Mouse (Mus musculus): ENCODE measurements around the gene Gm20388. TPM values are rescaled to one million over a fixed set of nuclear protein-coding genes. Genes with fewer than 3 reads are reported as not detected.
"Not testable (repeated sequence)": the region's sequence is repeated elsewhere in the genome, so short reads cannot be mapped to it uniquely, and the experiment has no call there.

Gm20388 gene
- total RNA-seq, 4 experiments from 2014 or later = 0.17 to 15.1 (median 6.6) TPM

DNA sequence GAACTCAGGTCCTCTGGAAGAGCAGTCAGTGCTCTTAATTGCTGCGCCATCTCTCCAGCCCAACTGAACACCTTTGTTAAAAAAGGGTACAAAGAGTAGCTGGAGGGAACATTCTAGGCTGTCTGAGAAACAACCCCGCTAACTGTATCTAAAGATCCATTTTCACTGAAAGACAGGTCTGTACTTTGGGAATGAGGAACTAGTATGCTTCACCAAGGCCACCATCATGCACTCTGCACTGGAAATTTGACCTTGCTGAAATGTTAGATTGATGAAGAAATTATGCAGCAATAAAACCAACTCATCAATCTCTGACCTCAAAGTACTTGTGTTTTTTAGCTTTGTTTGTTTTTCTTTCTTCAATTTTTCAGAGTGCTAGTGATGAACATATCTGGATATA lies 3113.6 kb downstream of the Gm20388 start:
- DNase-seq (ENCODE audit: low spot score in 2 of 2) = no peak

GRCm38 (mm10) chr8:123025951-123026351 lies 3115.3 kb downstream of the Gm20388 start:
- DNase-seq (ENCODE audit: low spot score in 2 of 2) = no peak

DNA sequence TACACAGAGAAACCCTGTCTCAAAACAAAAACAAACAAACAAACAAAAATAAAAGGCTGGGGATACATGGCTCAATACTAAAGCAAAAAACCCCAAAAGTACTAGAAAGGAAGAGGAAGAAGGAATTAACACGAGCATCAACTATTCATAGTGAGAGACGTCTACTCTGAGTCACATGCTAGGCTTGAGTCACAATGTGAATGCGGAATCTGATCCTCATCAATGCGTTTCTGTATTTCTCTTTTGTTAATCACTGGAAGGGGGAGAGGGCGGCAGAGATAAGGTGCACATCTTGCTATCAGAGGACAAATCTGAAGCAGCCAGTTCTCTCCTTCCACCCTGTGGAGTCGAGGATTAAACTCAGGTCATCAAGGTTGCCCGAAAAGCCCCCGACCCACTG lies 3117.1 kb downstream of the Gm20388 start:
- no peak for DNase-seq (ENCODE audit: low spot score in 2 of 2)

DNA sequence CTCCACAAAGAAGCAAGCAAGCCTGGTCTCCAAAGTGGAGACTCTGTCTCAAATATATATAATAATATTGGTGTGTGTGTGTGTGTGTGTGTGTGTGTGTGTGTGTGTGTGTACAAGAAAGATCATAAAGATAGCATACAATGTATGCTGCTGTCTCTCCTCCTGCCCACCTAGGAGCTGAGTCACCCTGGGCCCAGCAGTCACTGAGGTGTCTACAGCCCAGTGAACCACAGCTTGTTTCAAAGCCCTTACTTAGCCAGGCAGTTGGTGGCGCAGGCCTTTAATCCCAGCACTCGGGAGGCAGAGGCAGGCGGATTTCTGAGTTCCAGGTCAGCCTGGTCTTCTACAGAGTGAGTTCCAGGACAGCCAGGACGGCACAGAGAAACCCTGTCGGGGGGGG lies 3119.4 kb downstream of the Gm20388 start:
- not testable (repeated sequence) for DNase-seq (ENCODE audit: low spot score in 2 of 2)

DNA sequence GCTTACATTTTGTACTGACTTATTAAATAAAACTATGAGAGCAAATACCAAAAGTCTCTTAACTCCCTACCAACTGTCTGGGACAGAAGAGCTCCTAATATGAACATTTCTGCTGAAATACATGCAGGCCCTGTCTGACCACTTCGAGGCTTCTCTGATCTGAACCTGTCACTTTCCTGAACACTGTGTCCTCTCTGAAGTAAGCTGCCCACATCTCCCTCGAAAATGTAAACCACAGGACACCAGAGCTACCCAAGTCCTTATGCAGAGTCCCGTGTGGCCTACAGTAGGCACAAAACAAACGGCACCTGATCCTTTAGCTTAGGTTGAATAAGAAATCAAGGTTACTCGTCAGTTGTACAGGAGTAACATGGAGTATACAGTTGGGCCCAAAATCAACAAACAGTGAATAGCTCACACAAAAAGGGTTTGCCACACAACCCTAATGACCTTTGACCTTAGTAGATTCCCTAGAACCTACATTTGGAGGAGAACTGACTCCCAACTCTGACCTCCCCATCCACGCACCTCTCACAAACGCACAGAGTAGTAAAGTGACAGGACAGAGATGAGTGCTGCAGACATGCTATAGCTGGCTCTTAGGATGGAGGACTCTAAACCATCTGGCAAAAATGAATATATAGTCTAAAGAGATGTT lies 3120.8 kb downstream of the Gm20388 start:
- no peak for DNase-seq (ENCODE audit: low spot score in 2 of 2)

- DNase-seq (ENCODE audit: low spot score in 2 of 2) = no peak
These were observed 3122.1 kb downstream of the Gm20388 start for GRCm38 (mm10) chr8:123032730-123033129.

DNA sequence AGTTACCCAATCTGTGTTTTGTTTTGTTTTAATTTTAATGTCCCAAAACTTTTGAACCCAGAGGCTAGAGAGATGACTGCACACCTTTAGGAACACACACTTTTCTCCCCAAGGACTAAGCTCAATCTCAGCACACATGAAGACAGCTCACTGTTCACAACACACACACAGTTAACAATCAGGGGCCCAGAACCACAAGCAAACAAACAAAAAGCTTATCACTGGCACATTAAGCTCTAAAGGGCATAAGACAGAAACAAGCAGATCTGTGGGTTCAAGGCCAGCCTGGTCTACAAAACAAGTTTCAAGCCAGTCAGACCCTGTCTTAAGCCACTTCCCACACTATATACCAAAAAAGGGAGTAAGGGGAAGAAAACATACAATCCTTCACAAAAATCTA lies 3122.8 kb downstream of the Gm20388 start:
- DNase-seq (ENCODE audit: low spot score in 2 of 2) = no peak

GRCm38 (mm10) chr8:123034171-123034570 lies 3123.5 kb downstream of the Gm20388 start:
- DNase-seq (ENCODE audit: low spot score in 2 of 2) = no peak

- no peak for DNase-seq (ENCODE audit: low spot score in 2 of 2)
These were observed 3126.3 kb downstream of the Gm20388 start for GRCm38 (mm10) chr8:123036956-123037355.

DNA sequence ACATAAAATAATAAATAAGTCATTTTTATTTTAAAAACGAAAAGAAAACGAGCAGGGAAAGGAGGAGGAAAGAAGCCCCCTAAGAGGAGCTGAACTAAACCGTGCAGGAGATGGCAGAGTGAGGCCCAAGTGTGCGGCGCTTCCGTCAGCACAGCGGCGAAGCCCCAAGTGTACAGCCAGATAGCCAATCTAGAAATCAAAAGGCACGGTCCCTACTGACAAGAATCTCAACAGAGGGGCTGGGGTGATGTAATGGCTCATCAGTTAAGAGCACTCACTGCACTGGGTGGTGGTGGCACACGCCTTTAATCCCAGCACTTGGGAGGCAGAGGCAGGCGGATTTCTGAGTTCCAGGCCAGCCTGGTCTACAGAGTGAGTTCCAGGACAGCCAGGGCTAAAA lies 3126.8 kb downstream of the Gm20388 start:
- no peak for DNase-seq (ENCODE audit: low spot score in 2 of 2)

GRCm38 (mm10) chr8:123038351-123038750 lies 3127.7 kb downstream of the Gm20388 start:
- DNase-seq (ENCODE audit: low spot score in 2 of 2) = no peak

- no peak for DNase-seq (ENCODE audit: low spot score in 2 of 2)
These were observed 3128.9 kb downstream of the Gm20388 start for GRCm38 (mm10) chr8:123039376-123040109.

DNA sequence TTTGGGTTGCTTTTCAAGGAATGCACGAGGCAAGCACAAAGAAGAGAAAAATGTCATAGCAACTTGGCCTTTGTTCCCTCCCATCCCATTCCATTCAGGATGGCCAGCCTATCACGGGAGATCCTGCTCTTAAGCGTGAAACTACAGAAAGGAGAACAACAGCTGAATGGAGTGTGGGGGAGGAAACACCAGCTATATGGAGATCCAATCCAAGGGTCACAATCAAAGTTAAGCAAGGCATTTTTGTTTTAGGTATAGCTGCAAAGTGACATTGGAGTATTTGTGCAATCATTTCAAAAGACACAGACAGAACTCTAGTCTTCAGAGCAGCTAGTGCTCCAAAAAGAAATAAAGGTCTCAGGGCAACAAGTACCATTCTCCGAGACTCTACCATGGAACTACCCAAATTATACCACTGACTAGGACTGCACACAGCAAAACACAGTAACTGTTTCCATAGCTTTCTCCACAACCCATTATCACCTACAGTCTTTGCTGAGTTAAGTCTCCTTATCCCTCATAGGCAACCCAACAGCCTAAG lies 3129.5 kb downstream of the Gm20388 start:
- DNase-seq (ENCODE audit: low spot score in 2 of 2) = no peak

- DNase-seq (ENCODE audit: low spot score in 2 of 2) = peak; percentile 41 to 44
These were observed 3130.6 kb downstream of the Gm20388 start for GRCm38 (mm10) chr8:123041008-123041773.

GRCm38 (mm10) chr8:123041774-123042105 lies 3131.1 kb downstream of the Gm20388 start:
- no peak for DNase-seq (ENCODE audit: low spot score in 2 of 2)

- DNase-seq (ENCODE audit: low spot score in 2 of 2) = peak; percentile 100
These were observed 3131.7 kb downstream of the Gm20388 start, which contains the start of gene Ankrd11 for GRCm38 (mm10) chr8:123042158-123042973. Gene Ankrd11 (minus strand): TSS chr8:123042277.

DNA sequence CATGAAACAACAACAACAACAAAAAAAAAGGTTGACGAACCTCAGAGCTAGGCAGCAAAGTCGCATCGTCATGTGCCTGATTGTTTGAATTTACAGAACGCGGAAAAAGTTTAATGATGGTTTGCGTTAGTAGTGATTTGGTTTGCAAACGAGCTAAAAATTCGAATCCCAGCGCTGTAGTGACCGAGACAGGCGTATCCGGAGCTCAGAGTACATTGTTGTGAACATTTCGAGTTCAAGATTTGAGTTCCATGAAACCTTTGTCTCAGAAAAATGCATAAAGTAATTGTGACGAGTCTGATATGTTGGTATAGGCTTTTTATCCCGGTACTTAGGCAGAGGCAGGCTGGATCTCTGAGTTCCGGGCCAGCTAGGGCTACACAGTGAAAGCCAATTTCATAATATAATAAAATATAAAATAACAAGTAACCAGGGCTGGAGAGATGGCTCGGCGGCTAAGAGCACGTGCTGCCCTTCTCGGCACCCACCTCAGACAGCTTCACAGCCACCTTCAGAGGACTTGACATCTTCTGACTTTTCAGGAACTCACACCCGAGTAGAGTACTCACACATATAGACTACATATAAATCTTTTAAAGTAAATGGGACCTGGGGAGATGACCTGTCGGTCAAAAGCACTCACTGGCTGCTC lies 3132.5 kb downstream of the Gm20388 start:
- no peak for DNase-seq (ENCODE audit: low spot score in 2 of 2)

DNA sequence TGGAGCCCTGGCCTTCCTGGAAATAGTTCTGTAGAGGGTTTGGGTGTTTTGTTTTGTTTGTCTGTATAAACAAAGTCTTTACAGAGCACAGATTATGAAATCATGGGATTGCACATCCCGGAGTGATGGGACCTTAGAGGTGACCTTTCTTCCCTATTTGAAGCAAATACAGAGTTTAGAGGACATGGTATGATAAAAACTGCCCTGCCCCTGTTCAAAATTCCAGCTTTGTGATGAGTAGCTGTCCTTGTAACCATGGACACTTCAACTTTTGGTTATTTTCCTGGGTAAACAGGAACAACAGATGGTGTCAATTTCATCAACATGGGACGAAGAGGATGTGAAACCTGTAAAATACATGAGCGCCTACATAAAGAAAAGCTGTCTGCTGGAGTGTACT lies 3133.3 kb downstream of the Gm20388 start:
- DNase-seq (ENCODE audit: low spot score in 2 of 2) = no peak

GRCm38 (mm10) chr8:123044743-123045425 lies 3134.2 kb downstream of the Gm20388 start:
- DNase-seq (ENCODE audit: low spot score in 2 of 2) = not testable (repeated sequence)

GRCm38 (mm10) chr8:123046706-123047105 lies 3136.1 kb downstream of the Gm20388 start:
- no peak for DNase-seq (ENCODE audit: low spot score in 2 of 2)
